Mouse (Mus musculus) liver, embryonic 16.5 days (tissue): ENCODE results near the gene Ankrd39. TPM values are rescaled to one million over a fixed set of nuclear protein-coding genes. Genes with fewer than 3 reads are reported as not detected.

Experiments
- ATAC-seq: fragments of 200-750 bp; cut with Nextera tagmentation; 2 replicates; pipeline ENCODE4 v1.8.0; 2017; ENCODE audit warnings: low read depth, mild to moderate bottlenecking, moderate number of reproducible peaks, moderate library complexity
- H3K27ac ChIP-seq: fragments of 300-500 bp; sonication (generic); 2 replicates; pipeline ENCODE4 v1.5.1; 2014; ENCODE audit warnings: mild to moderate bottlenecking, low read length
- H3K27me3 ChIP-seq: fragments of 300-500 bp; sonication (generic); 2 replicates; pipeline ENCODE4 v1.6.1; 2014; ENCODE audit warnings: low read depth, low read length, mixed read lengths; ENCODE audit not compliant: control insufficient read depth, insufficient read depth
- H3K36me3 ChIP-seq: fragments of 300-500 bp; sonication (generic); 2 replicates; pipeline ENCODE4 v1.6.1; 2014; ENCODE audit warnings: mild to moderate bottlenecking; ENCODE audit not compliant: control insufficient read depth, insufficient read depth
- H3K4me1 ChIP-seq: fragments of 300-500 bp; sonication (generic); 2 replicates; pipeline ENCODE4 v1.6.1; 2014; ENCODE audit warnings: low read depth, low read length, mixed read lengths; ENCODE audit not compliant: control insufficient read depth
- H3K4me2 ChIP-seq: fragments of 300-500 bp; sonication (generic); 2 replicates; pipeline ENCODE4 v1.6.1; 2014; ENCODE audit warnings: low read depth, low read length, mixed read lengths
- H3K4me3 ChIP-seq: fragments of 300-500 bp; sonication (generic); 2 replicates; pipeline ENCODE4 v1.5.1; 2014; ENCODE audit warnings: low read depth, mild to moderate bottlenecking, low read length
- H3K9ac ChIP-seq: fragments of 300-500 bp; sonication (generic); 2 replicates; pipeline ENCODE4 v1.6.1; 2014; ENCODE audit warnings: low read depth, low read length
- H3K9me3 ChIP-seq: fragments of 300-500 bp; sonication (generic); replicated peaks from 2 replicates; pipeline ENCODE4 v1.6.1; 2016; ENCODE audit warnings: low read length; ENCODE audit not compliant: control insufficient read depth
- WGBS: fragments of 180-500 bp; shearing (Covaris S2); extraction: QIAGEN DNeasy Blood & Tissue Kit; methylation state at CpG from one replicate; pipeline ENCODE4 v1.1.7; 2014; ENCODE audit not compliant: insufficient replicate concordance; 5-methylcytosine and 5-hydroxymethylcytosine counted together
- polyA plus RNA-seq: library from polyadenylated mRNA; unstranded; fragments of >200 nt; fragmentation: Nextera tagmentation; extraction: Ambion mirVana; gene quantifications from 2 replicates; pipeline ENCODE4 v1.2.1, GENCODE M21; 2015

Ankrd39 gene
- polyA plus RNA-seq, 1 experiment from 2014 or later = 6.7 TPM

- no peaks in the 10 kb centered on the region; the same call in 1 of the 2 replicates for H3K36me3 ChIP-seq
These were observed 3.0 kb upstream of the Ankrd39 start for GRCm38 (mm10) chr1:36550075-36550863.

GRCm38 (mm10) chr1:36549491-36549890 is 2.2 kb upstream of the Ankrd39 start:
- Histone ChIP-seq H3K9ac (no peak overlapping the region), H3K4me3 (no peak overlapping the region), H3K36me3 (no peaks in the 10 kb centered on the region; the same call in 1 of the 2 replicates), H3K9me3 (no peaks in the 10 kb centered on the region), H3K4me2 (no peak overlapping the region), H3K4me1 (peaks cover 11% of the 10 kb centered on the region), H3K27me3 (peaks cover 3% of the 10 kb centered on the region; the same call in 1 of the 2 replicates), H3K27ac (no peak overlapping the region)
- no peak for ATAC-seq
- WGBS = 78% methylated on average over 18 of the region's 18 CpGs

More at GRCm38 (mm10) chr1:36550075-36550863, 3.0 kb upstream of the Ankrd39 start:
- peaks cover 10% of the 10 kb centered on the region for H3K27me3 ChIP-seq
- 72% methylated on average over 20 of the region's 20 CpGs for WGBS
- H3K4me1 ChIP-seq = peaks cover 11% of the 10 kb centered on the region
- ATAC-seq = no peak
- no peak overlapping the region for H3K4me2 ChIP-seq
- H3K27ac ChIP-seq = no peak overlapping the region
- H3K4me3 ChIP-seq = no peak overlapping the region
- H3K9ac ChIP-seq = no peak overlapping the region
- no peaks in the 10 kb centered on the region for H3K9me3 ChIP-seq

GRCm38 (mm10) chr1:36548771-36549170 is 1.5 kb upstream of the Ankrd39 start:
- 59% methylated on average over 8 of the region's 8 CpGs for WGBS
- Histone ChIP-seq H3K4me1 (peaks cover 11% of the 10 kb centered on the region), H3K9ac (no peak overlapping the region), H3K9me3 (no peaks in the 10 kb centered on the region), H3K27me3 (no peaks in the 10 kb centered on the region), H3K4me2 (no peak overlapping the region), H3K4me3 (no peak overlapping the region), H3K36me3 (no peaks in the 10 kb centered on the region; the same call in 1 of the 2 replicates), H3K27ac (no peak overlapping the region)
- no peak for ATAC-seq

GRCm38 (mm10) chr1:36547981-36548598 is 845 bp upstream of the Ankrd39 start:
- no peak overlapping the region for H3K4me2 ChIP-seq
- H3K36me3 ChIP-seq = no peaks in the 10 kb centered on the region; the same call in 1 of the 2 replicates
- 59% methylated on average over 9 of the region's 9 CpGs for WGBS
- no peak for ATAC-seq
- H3K27ac ChIP-seq = no peak overlapping the region
- no peaks in the 10 kb centered on the region for H3K27me3 ChIP-seq
- no peak overlapping the region for H3K4me3 ChIP-seq
- no peaks in the 10 kb centered on the region for H3K9me3 ChIP-seq
- no peak overlapping the region for H3K9ac ChIP-seq
- peaks cover 11% of the 10 kb centered on the region for H3K4me1 ChIP-seq

- WGBS = 59% methylated on average over 19 of the region's 19 CpGs
- no peak for ATAC-seq
- H3K36me3 ChIP-seq = peaks cover 9% of the 10 kb centered on the region; the same call in 1 of the 2 replicates
- H3K4me3 ChIP-seq = peak overlapping the region; percentile 76
- H3K4me1 ChIP-seq = peaks cover 11% of the 10 kb centered on the region
- H3K27ac ChIP-seq = no peak overlapping the region
- peak overlapping the region; percentile 88 for H3K4me2 ChIP-seq
- peak overlapping the region; percentile 73 for H3K9ac ChIP-seq
- no peaks in the 10 kb centered on the region for H3K9me3 ChIP-seq
- no peaks in the 10 kb centered on the region for H3K27me3 ChIP-seq
These were observed 1.2 kb downstream of the Ankrd39 start for GRCm38 (mm10) chr1:36545845-36546600.

GRCm38 (mm10) chr1:36545382-36545781 is 1.9 kb downstream of the Ankrd39 start:
- H3K4me2 ChIP-seq = no peak overlapping the region
- ATAC-seq = no peak
- WGBS = 43% methylated on average over 2 of the region's 2 CpGs
- H3K27ac ChIP-seq = no peak overlapping the region
- no peaks in the 10 kb centered on the region for H3K27me3 ChIP-seq
- peaks cover 11% of the 10 kb centered on the region for H3K4me1 ChIP-seq
- H3K4me3 ChIP-seq = no peak overlapping the region
- H3K9ac ChIP-seq = no peak overlapping the region
- no peaks in the 10 kb centered on the region for H3K9me3 ChIP-seq
- H3K36me3 ChIP-seq = peaks cover 9% of the 10 kb centered on the region; the same call in 1 of the 2 replicates

- H3K4me2 ChIP-seq = no peak overlapping the region
- no peak overlapping the region for H3K4me3 ChIP-seq
- WGBS = 80% methylated on average over 9 of the region's 9 CpGs
- peaks cover 9% of the 10 kb centered on the region; the same call in 1 of the 2 replicates for H3K36me3 ChIP-seq
- no peaks in the 10 kb centered on the region for H3K27me3 ChIP-seq
- H3K9ac ChIP-seq = no peak overlapping the region
- no peaks in the 10 kb centered on the region for H3K9me3 ChIP-seq
- no peak overlapping the region for H3K27ac ChIP-seq
- ATAC-seq = no peak
- H3K4me1 ChIP-seq = peaks cover 11% of the 10 kb centered on the region
These were observed 4.3 kb downstream of the Ankrd39 start for GRCm38 (mm10) chr1:36542925-36543324.

- H3K27me3 ChIP-seq = no peaks in the 10 kb centered on the region
- WGBS = 81% methylated on average over 16 of the region's 16 CpGs
These were observed 5.4 kb downstream of the Ankrd39 start for GRCm38 (mm10) chr1:36541844-36542243.

More at GRCm38 (mm10) chr1:36541844-36542243, 5.4 kb downstream of the Ankrd39 start:
- Histone ChIP-seq H3K9ac (no peak overlapping the region), H3K36me3 (peaks cover 9% of the 10 kb centered on the region; the same call in 1 of the 2 replicates), H3K9me3 (no peaks in the 10 kb centered on the region), H3K27ac (no peak overlapping the region), H3K4me1 (peaks cover 11% of the 10 kb centered on the region), H3K4me3 (no peak overlapping the region), H3K4me2 (no peak overlapping the region)
- ATAC-seq = no peak
